Mouse (Mus musculus) limb, embryonic 14.5 days (tissue): Measurements from ENCODE around the gene B3galnt2. TPM values are rescaled to one million over a fixed set of nuclear protein-coding genes. Genes with fewer than 3 reads are reported as not detected.

ENCODE experiments used
- ATAC-seq: fragments of 200-750 bp; cut with Nextera tagmentation; 2 replicates; pipeline ENCODE4 v1.8.0; 2017; ENCODE audit warnings: low read depth, moderate number of reproducible peaks, moderate TSS enrichment; ENCODE audit not compliant: low FRiP score
- DNase-seq: peaks from one replicate; pipeline ENCODE4 v3.0.0-alpha.2; 2015; ENCODE audit warnings: low spot score
- H3K27ac ChIP-seq: fragments of 300-500 bp; sonication (generic); replicated peaks from 2 replicates; pipeline ENCODE4 v1.5.1; 2014; ENCODE audit warnings: low read depth, mild to moderate bottlenecking, low read length, moderate library complexity, mixed read lengths
- H3K27me3 ChIP-seq: fragments of 300-500 bp; sonication (generic); 2 replicates; pipeline ENCODE4 v1.6.1; 2014; ENCODE audit warnings: low read length, mixed read lengths; ENCODE audit not compliant: control insufficient read depth, insufficient read depth
- H3K36me3 ChIP-seq: fragments of 300-500 bp; sonication (generic); 2 replicates; pipeline ENCODE4 v1.6.1; 2014; ENCODE audit warnings: mild to moderate bottlenecking, low read length, moderate library complexity, mixed read lengths; ENCODE audit not compliant: control insufficient read depth, insufficient read depth
- H3K4me1 ChIP-seq: fragments of 300-500 bp; sonication (generic); 2 replicates; pipeline ENCODE4 v1.6.1; 2014; ENCODE audit warnings: antibody characterized with exemption, low read length, mixed read lengths; ENCODE audit not compliant: control insufficient read depth, insufficient read depth
- H3K4me2 ChIP-seq: fragments of 300-500 bp; sonication (generic); replicated peaks from 2 replicates; pipeline ENCODE4 v1.6.1; 2014; ENCODE audit warnings: low read depth, mild to moderate bottlenecking, low read length, moderate library complexity; ENCODE audit not compliant: severe bottlenecking
- H3K4me3 ChIP-seq: fragments of 300-500 bp; sonication (generic); replicated peaks from 2 replicates; pipeline ENCODE4 v1.5.1; 2014; ENCODE audit warnings: low read length
- H3K9ac ChIP-seq: fragments of 300-500 bp; sonication (generic); 2 replicates; pipeline ENCODE4 v1.6.1; 2014; ENCODE audit warnings: mild to moderate bottlenecking, low read depth, low read length, moderate library complexity; ENCODE audit not compliant: severe bottlenecking
- H3K9me3 ChIP-seq: fragments of 300-500 bp; sonication (generic); 2 replicates; pipeline ENCODE4 v1.6.1; 2016; ENCODE audit warnings: low read length; ENCODE audit not compliant: control insufficient read depth
- POLR2A ChIP-seq: fragments of 200-500 bp; IDR thresholded peaks from 2 replicates; pipeline ENCODE4 v1.8.0; 2012; ENCODE audit warnings: inconsistent platforms, mild to moderate bottlenecking, moderate library complexity, borderline replicate concordance; ENCODE audit not compliant: insufficient read depth, insufficient read length; ENCODE audit errors: extremely low read depth
- WGBS: fragments of 180-500 bp; shearing (Covaris S2); extraction: QIAGEN DNeasy Blood & Tissue Kit; methylation state at CpG from one replicate; pipeline ENCODE4 v1.1.7; 2014; 5-methylcytosine and 5-hydroxymethylcytosine counted together
- polyA plus RNA-seq, 2 experiments: library from polyadenylated mRNA; depleted of rRNA in 1 of 2; stranded (reverse) in 1 of 2; unstranded in 1 of 2; fragments of >200 nt; fragmentation: Nextera tagmentation in 1 of 2; extraction: Ambion mirVana in 1 of 2; gene quantifications; 2 replicates each; pipeline versions ENCODE4 v1.2.1 to v1.2.3; 2012 to 2014

Gene B3galnt2
- polyA plus RNA-seq (2012; rRNA removed) (42.0 and 56.6 TPM in 2 replicates), polyA plus RNA-seq (2014; fragmentation: Nextera tagmentation; extraction: Ambion mirVana) (38.1 and 40.5 TPM in 2 replicates)

- Histone ChIP-seq H3K9me3 (no peaks in the 10 kb centered on the region), H3K4me2 (peak within 1 kb of the TSS; percentile 71), H3K36me3 (no peaks in the 10 kb centered on the region), H3K27me3 (no peaks in the 10 kb centered on the region), H3K4me1 (peaks cover 10% of the 10 kb centered on the region; the same call in 1 of the 2 replicates), H3K9ac (peak within 1 kb of the TSS; percentile 80), H3K4me3 (peak within 1 kb of the TSS; percentile 89), H3K27ac (peak within 1 kb of the TSS; percentile 90)
- peak; percentile 99 for DNase-seq
- peak; percentile 99 for ATAC-seq
- peak; percentile 84; the same call in 1 of the 2 replicates for TF ChIP-seq POLR2A
- under 1% methylated on average over 67 of the region's 78 CpGs for WGBS
Observed at GRCm38 (mm10) chr13:13953874-13954832, at the start of gene B3galnt2. B3galnt2 (plus strand) TSS chr13:13954469.

DNA sequence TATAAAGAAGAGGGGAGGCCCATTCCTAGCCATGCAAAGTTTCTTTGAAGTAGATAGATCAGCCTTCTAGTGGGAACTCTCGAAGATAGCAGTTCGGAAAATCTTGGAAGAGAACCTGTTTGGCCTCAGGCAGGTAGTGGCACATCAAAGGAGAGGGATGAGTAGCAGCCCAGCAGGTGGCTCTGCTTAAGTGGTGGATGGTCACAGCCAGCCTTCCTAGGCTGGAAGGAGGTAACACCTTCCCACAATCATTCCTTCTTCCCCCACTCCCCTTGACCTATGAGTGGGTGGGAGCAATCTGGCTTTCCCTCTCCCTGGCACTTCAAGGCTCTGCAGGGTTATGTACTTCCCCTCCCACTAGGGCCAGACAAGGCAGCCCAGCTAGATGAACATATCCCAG is 42.9 kb upstream of the B3galnt2 start:
- no peak for TF ChIP-seq POLR2A
- Histone ChIP-seq H3K27me3 (no peaks in the 10 kb centered on the region), H3K4me2 (no peak overlapping the region), H3K4me3 (no peak overlapping the region), H3K9ac (no peak overlapping the region), H3K9me3 (no peaks in the 10 kb centered on the region), H3K36me3 (no peaks in the 10 kb centered on the region), H3K27ac (no peak overlapping the region), H3K4me1 (no peaks in the 10 kb centered on the region)
- DNase-seq: no peak
- WGBS: 26% methylated on average over 2 of the region's 2 CpGs
- no peak for ATAC-seq

GRCm38 (mm10) chr13:13919396-13919795 is 34.9 kb upstream of the B3galnt2 start:
- no peak for DNase-seq
- no peaks in the 10 kb centered on the region for H3K4me1 ChIP-seq
- H3K9me3 ChIP-seq: no peaks in the 10 kb centered on the region
- no peak overlapping the region for H3K9ac ChIP-seq
- no peak for TF ChIP-seq POLR2A
- no peak for ATAC-seq
- no peak overlapping the region for H3K4me3 ChIP-seq
- H3K27ac ChIP-seq: no peak overlapping the region
- no peaks in the 10 kb centered on the region for H3K36me3 ChIP-seq
- no peaks in the 10 kb centered on the region for H3K27me3 ChIP-seq
- H3K4me2 ChIP-seq: no peak overlapping the region
- 87% methylated on average over 3 of the region's 3 CpGs for WGBS

DNA sequence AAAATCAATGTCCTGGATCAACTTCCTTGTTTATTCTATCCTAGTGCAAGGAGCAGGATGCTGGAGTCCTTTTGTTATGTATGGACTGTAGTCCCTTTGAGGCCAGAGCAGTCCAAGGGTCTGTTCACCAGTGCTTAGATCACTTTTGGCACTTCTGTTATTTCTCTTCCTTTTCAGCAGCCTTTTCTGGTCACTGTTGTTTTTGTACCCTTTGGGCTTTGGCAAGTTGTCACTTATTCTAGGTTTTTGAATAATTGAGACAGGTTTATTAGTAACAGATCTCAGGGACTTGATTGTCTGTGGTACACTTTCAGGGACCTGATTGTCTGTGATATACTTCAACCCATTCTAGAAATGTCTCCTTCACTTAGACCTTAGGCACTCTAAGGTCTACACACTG is 31.7 kb upstream of the B3galnt2 start:
- no peak for TF ChIP-seq POLR2A
- no peaks in the 10 kb centered on the region for H3K36me3 ChIP-seq
- H3K9me3 ChIP-seq: no peaks in the 10 kb centered on the region
- DNase-seq (no peak), ATAC-seq (no peak)
- no peaks in the 10 kb centered on the region for H3K27me3 ChIP-seq
- no peaks in the 10 kb centered on the region for H3K4me1 ChIP-seq
- H3K4me2 ChIP-seq: no peak overlapping the region
- no peak overlapping the region for H3K27ac ChIP-seq
- H3K4me3 ChIP-seq: no peak overlapping the region
- H3K9ac ChIP-seq: no peak overlapping the region

DNA sequence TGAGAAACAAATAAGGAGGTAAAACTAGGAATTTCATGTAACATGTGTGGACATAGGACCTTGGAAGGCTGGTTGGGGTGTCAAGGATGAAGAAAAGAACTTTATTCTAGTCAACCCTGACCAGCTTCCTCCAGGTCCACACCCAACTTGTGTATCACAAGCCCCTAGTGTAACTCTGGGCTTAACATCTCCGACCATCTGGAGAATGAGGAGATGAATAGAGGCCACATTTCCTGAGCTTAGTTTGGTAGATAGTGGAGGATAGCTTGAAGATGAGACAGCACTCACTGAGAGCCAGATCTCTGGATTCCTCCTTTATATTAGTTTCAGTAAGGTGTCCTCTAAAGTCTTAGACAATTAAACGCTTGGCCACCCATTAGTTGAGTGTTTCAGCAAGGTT is 24.3 kb upstream of the B3galnt2 start:
- no peak overlapping the region for H3K4me3 ChIP-seq
- no peaks in the 10 kb centered on the region for H3K9me3 ChIP-seq
- H3K36me3 ChIP-seq: no peaks in the 10 kb centered on the region
- H3K4me2 ChIP-seq: no peak overlapping the region
- DNase-seq: no peak
- no peaks in the 10 kb centered on the region for H3K4me1 ChIP-seq
- no peak for TF ChIP-seq POLR2A
- H3K27ac ChIP-seq: no peak overlapping the region
- ATAC-seq: no peak
- 77% methylated on average over 2 of the region's 2 CpGs for WGBS
- H3K27me3 ChIP-seq: no peaks in the 10 kb centered on the region
- no peak overlapping the region for H3K9ac ChIP-seq
